Mouse (Mus musculus): ENCODE measurements at regions not wholly inside any gene's neighbourhood (a gene's known extent, or its start where the extent isn't known, plus 50 kb on each side); places are given as distances from the start of the nearest gene placed in this dataset.

GRCm38 (mm10) chr2:61100854-61101253 is 137.9 kb upstream of the Rbms1 start:
- TF ChIP-seq CTCF (IDR thresholded peaks at IDR 0.05; ENCODE audit: low read depth), result no peak
- TF ChIP-seq EP300 (IDR thresholded peaks at IDR 0.05; ENCODE audit: low read depth), result no peak
